Mouse (Mus musculus): ENCODE measurements around the gene Ank2. TPM values are rescaled to one million over a fixed set of nuclear protein-coding genes. Genes with fewer than 3 reads are reported as not detected.

The Ank2 gene
- total and polyA plus RNA-seq, 3 experiments: 18.9 to 95.5 (median 57.8) TPM

- H3K9me3 ChIP-seq (replicated peaks): no peaks in the 10 kb centered on the region
- ATAC-seq (ENCODE audit: extremely low read depth, insufficient number of reproducible peaks, low FRiP score, poor library complexity, severe bottlenecking) (no peak), DNase-seq (ENCODE audit: low spot score) (no peak)
- H3K4me1 ChIP-seq (ENCODE audit: insufficient read depth, low read depth, low read length): no peaks in the 10 kb centered on the region
- TF ChIP-seq TAL1 (conservative IDR thresholded peaks at IDR 0.05; ENCODE audit: low read depth, low read length) (no peak), CTCF (IDR thresholded peaks at IDR 0.05; ENCODE audit: low read depth, low read length) (no peak), POLR2AphosphoS5 (IDR thresholded peaks at IDR 0.05; ENCODE audit: insufficient replicate concordance, low read depth, low read length) (no peak), GATA2 (IDR thresholded peaks at IDR 0.05; ENCODE audit: borderline replicate concordance, low read depth, low read length) (no peak), GATA1 (IDR thresholded peaks at IDR 0.05; ENCODE audit: borderline replicate concordance, low read length) (no peak)
- no peak overlapping the region for H3K4me3 ChIP-seq (ENCODE audit: low read depth, low read length)
- H3K36me3 ChIP-seq (replicated peaks): peaks cover 13% of the 10 kb centered on the region
- no peaks in the 10 kb centered on the region for H3K27me3 ChIP-seq (ENCODE audit: insufficient read depth, low read length)
Observed at GRCm38 (mm10) chr3:127250930-127251329, 248.2 kb downstream of the Ank2 start.

DNA sequence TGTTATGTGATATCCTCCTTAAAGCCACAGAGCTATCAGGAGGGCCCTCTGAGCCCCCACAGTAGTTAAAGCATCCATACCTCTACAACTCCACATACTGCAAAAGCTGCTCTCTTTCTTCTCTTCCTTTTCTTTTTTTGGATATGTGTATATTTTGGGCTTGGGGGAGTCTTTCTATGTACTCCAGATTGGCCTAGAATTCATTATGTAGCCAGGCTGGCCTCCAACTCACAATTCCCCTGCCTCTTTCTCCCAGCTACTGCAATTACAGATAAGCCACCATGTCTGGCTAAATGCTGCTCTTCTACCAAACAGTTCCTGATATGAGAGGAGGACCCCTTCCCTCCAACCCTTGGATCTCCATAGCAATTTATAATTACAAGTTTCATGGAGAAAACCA is 250.5 kb downstream of the Ank2 start:
- Histone ChIP-seq H3K27me3 (ENCODE audit: insufficient read depth, low read length) (no peaks in the 10 kb centered on the region), H3K4me1 (ENCODE audit: insufficient read depth, low read depth, low read length) (no peaks in the 10 kb centered on the region), H3K4me3 (ENCODE audit: low read depth, low read length) (no peak overlapping the region), H3K36me3 (replicated peaks) (peaks cover 17% of the 10 kb centered on the region), H3K9me3 (replicated peaks) (no peaks in the 10 kb centered on the region)
- ATAC-seq (ENCODE audit: extremely low read depth, insufficient number of reproducible peaks, low FRiP score, poor library complexity, severe bottlenecking) (no peak), DNase-seq (ENCODE audit: low spot score) (no peak)
- TF ChIP-seq POLR2AphosphoS5 (IDR thresholded peaks at IDR 0.05; ENCODE audit: insufficient replicate concordance, low read depth, low read length) (no peak), CTCF (IDR thresholded peaks at IDR 0.05; ENCODE audit: low read depth, low read length) (no peak), TAL1 (conservative IDR thresholded peaks at IDR 0.05; ENCODE audit: low read depth, low read length) (no peak), GATA2 (IDR thresholded peaks at IDR 0.05; ENCODE audit: borderline replicate concordance, low read depth, low read length) (no peak), GATA1 (IDR thresholded peaks at IDR 0.05; ENCODE audit: borderline replicate concordance, low read length) (no peak)

- ATAC-seq (ENCODE audit: extremely low read depth, insufficient number of reproducible peaks, low FRiP score, poor library complexity, severe bottlenecking): no peak
- Histone ChIP-seq H3K4me3 (ENCODE audit: low read depth, low read length) (no peak overlapping the region), H3K9me3 (replicated peaks) (no peaks in the 10 kb centered on the region), H3K27me3 (ENCODE audit: insufficient read depth, low read length) (no peaks in the 10 kb centered on the region), H3K4me1 (ENCODE audit: insufficient read depth, low read depth, low read length) (no peaks in the 10 kb centered on the region), H3K36me3 (replicated peaks) (peaks cover 26% of the 10 kb centered on the region)
- no peak for DNase-seq (ENCODE audit: low spot score)
- no peak for TF ChIP-seq GATA2 (IDR thresholded peaks at IDR 0.05; ENCODE audit: borderline replicate concordance, low read depth, low read length)
- no peak for TF ChIP-seq CTCF (IDR thresholded peaks at IDR 0.05; ENCODE audit: low read depth, low read length)
- TF ChIP-seq GATA1 (IDR thresholded peaks at IDR 0.05; ENCODE audit: borderline replicate concordance, low read length): no peak
- TF ChIP-seq TAL1 (conservative IDR thresholded peaks at IDR 0.05; ENCODE audit: low read depth, low read length): no peak
- TF ChIP-seq POLR2AphosphoS5 (IDR thresholded peaks at IDR 0.05; ENCODE audit: insufficient replicate concordance, low read depth, low read length): no peak
Observed at GRCm38 (mm10) chr3:127246989-127247708, 252.0 kb downstream of the Ank2 start.

- Histone ChIP-seq H3K9me3 (replicated peaks) (no peaks in the 10 kb centered on the region), H3K36me3 (replicated peaks) (peaks cover 27% of the 10 kb centered on the region), H3K27me3 (ENCODE audit: insufficient read depth, low read length) (no peaks in the 10 kb centered on the region), H3K4me3 (ENCODE audit: low read depth, low read length) (no peak overlapping the region), H3K4me1 (ENCODE audit: insufficient read depth, low read depth, low read length) (no peaks in the 10 kb centered on the region)
- TF ChIP-seq GATA1 (IDR thresholded peaks at IDR 0.05; ENCODE audit: borderline replicate concordance, low read length): no peak
- no peak for TF ChIP-seq POLR2AphosphoS5 (IDR thresholded peaks at IDR 0.05; ENCODE audit: insufficient replicate concordance, low read depth, low read length)
- TF ChIP-seq GATA2 (IDR thresholded peaks at IDR 0.05; ENCODE audit: borderline replicate concordance, low read depth, low read length): no peak
- no peak for TF ChIP-seq CTCF (IDR thresholded peaks at IDR 0.05; ENCODE audit: low read depth, low read length)
- TF ChIP-seq TAL1 (conservative IDR thresholded peaks at IDR 0.05; ENCODE audit: low read depth, low read length): no peak
- ATAC-seq (ENCODE audit: extremely low read depth, insufficient number of reproducible peaks, low FRiP score, poor library complexity, severe bottlenecking): no peak
- DNase-seq (ENCODE audit: low spot score): no peak
Observed at GRCm38 (mm10) chr3:127243928-127244642, 255.1 kb downstream of the Ank2 start.

GRCm38 (mm10) chr3:127242234-127242810 is 256.8 kb downstream of the Ank2 start:
- TF ChIP-seq GATA1 (IDR thresholded peaks at IDR 0.05; ENCODE audit: borderline replicate concordance, low read length) (no peak), GATA2 (IDR thresholded peaks at IDR 0.05; ENCODE audit: borderline replicate concordance, low read depth, low read length) (no peak), TAL1 (conservative IDR thresholded peaks at IDR 0.05; ENCODE audit: low read depth, low read length) (no peak), CTCF (IDR thresholded peaks at IDR 0.05; ENCODE audit: low read depth, low read length) (no peak), POLR2AphosphoS5 (IDR thresholded peaks at IDR 0.05; ENCODE audit: insufficient replicate concordance, low read depth, low read length) (no peak)
- H3K9me3 ChIP-seq (replicated peaks): no peaks in the 10 kb centered on the region
- no peaks in the 10 kb centered on the region for H3K4me1 ChIP-seq (ENCODE audit: insufficient read depth, low read depth, low read length)
- H3K27me3 ChIP-seq (ENCODE audit: insufficient read depth, low read length): no peaks in the 10 kb centered on the region
- no peak overlapping the region for H3K4me3 ChIP-seq (ENCODE audit: low read depth, low read length)
- H3K36me3 ChIP-seq (replicated peaks): peaks cover 28% of the 10 kb centered on the region
- ATAC-seq (ENCODE audit: extremely low read depth, insufficient number of reproducible peaks, low FRiP score, poor library complexity, severe bottlenecking) (no peak), DNase-seq (ENCODE audit: low spot score) (no peak)

GRCm38 (mm10) chr3:127235271-127235670 is 263.9 kb downstream of the Ank2 start:
- DNase-seq (ENCODE audit: low spot score) (no peak), ATAC-seq (ENCODE audit: extremely low read depth, insufficient number of reproducible peaks, low FRiP score, poor library complexity, severe bottlenecking) (no peak)
- H3K4me1 ChIP-seq (ENCODE audit: insufficient read depth, low read depth, low read length): no peaks in the 10 kb centered on the region
- peaks cover 15% of the 10 kb centered on the region for H3K36me3 ChIP-seq (replicated peaks)
- H3K9me3 ChIP-seq (replicated peaks): no peaks in the 10 kb centered on the region
- no peak overlapping the region for H3K4me3 ChIP-seq (ENCODE audit: low read depth, low read length)
- no peaks in the 10 kb centered on the region for H3K27me3 ChIP-seq (ENCODE audit: insufficient read depth, low read length)
- TF ChIP-seq CTCF (IDR thresholded peaks at IDR 0.05; ENCODE audit: low read depth, low read length) (no peak), POLR2AphosphoS5 (IDR thresholded peaks at IDR 0.05; ENCODE audit: insufficient replicate concordance, low read depth, low read length) (no peak), GATA2 (IDR thresholded peaks at IDR 0.05; ENCODE audit: borderline replicate concordance, low read depth, low read length) (no peak), GATA1 (IDR thresholded peaks at IDR 0.05; ENCODE audit: borderline replicate concordance, low read length) (no peak), TAL1 (conservative IDR thresholded peaks at IDR 0.05; ENCODE audit: low read depth, low read length) (no peak)

Measured in G1E (cell line).